Mouse (Mus musculus) limb, embryonic 15.5 days (tissue): ENCODE measurements around the gene Clec9a. TPM values are rescaled to one million over a fixed set of nuclear protein-coding genes. Genes with fewer than 3 reads are reported as not detected.

Experiments
- ATAC-seq: fragments of 200-750 bp; cut with Nextera tagmentation; 2 replicates; pipeline ENCODE4 v1.8.0; 2017; ENCODE audit warnings: low read depth, moderate TSS enrichment; ENCODE audit not compliant: insufficient number of reproducible peaks, low FRiP score, low TSS enrichment
- H3K27ac ChIP-seq: fragments of 300-500 bp; sonication (generic); 2 replicates; pipeline ENCODE4 v1.5.1; 2015; ENCODE audit warnings: moderate library complexity, mild to moderate bottlenecking, inconsistent platforms
- H3K27me3 ChIP-seq: fragments of 300-500 bp; sonication (generic); 2 replicates; pipeline ENCODE4 v1.6.1; 2015; ENCODE audit warnings: inconsistent platforms
- H3K36me3 ChIP-seq: fragments of 300-500 bp; sonication (generic); 2 replicates; pipeline ENCODE4 v1.6.1; 2015; ENCODE audit warnings: inconsistent platforms
- H3K4me1 ChIP-seq: fragments of 300-500 bp; sonication (generic); 2 replicates; pipeline ENCODE4 v1.6.1; 2015; ENCODE audit warnings: inconsistent platforms
- H3K4me2 ChIP-seq: fragments of 300-500 bp; sonication (generic); 2 replicates; pipeline ENCODE4 v1.6.1; 2015; ENCODE audit warnings: mild to moderate bottlenecking, inconsistent platforms
- H3K4me3 ChIP-seq: fragments of 300-500 bp; sonication (generic); 2 replicates; pipeline ENCODE4 v1.5.1; 2015; ENCODE audit warnings: mild to moderate bottlenecking, inconsistent platforms
- H3K9ac ChIP-seq: fragments of 300-500 bp; sonication (generic); 2 replicates; pipeline ENCODE4 v1.6.1; 2015; ENCODE audit warnings: inconsistent platforms
- H3K9me3 ChIP-seq: fragments of 300-500 bp; sonication (generic); 2 replicates; pipeline ENCODE4 v1.6.1; 2016; ENCODE audit warnings: inconsistent platforms
- WGBS: fragments of 180-500 bp; shearing (Covaris S2); methylation state at CpG from one replicate; pipeline ENCODE4 v1.1.7; 2015; 5-methylcytosine and 5-hydroxymethylcytosine counted together
- polyA plus RNA-seq: library from polyadenylated mRNA; unstranded; fragments of >200 nt; fragmentation: Nextera tagmentation; extraction: Ambion mirVana; gene quantifications from 2 replicates; pipeline ENCODE4 v1.2.1, GENCODE M21; 2015

Clec9a gene
- polyA plus RNA-seq, 1 experiment from 2014 or later: 0.14 TPM

DNA sequence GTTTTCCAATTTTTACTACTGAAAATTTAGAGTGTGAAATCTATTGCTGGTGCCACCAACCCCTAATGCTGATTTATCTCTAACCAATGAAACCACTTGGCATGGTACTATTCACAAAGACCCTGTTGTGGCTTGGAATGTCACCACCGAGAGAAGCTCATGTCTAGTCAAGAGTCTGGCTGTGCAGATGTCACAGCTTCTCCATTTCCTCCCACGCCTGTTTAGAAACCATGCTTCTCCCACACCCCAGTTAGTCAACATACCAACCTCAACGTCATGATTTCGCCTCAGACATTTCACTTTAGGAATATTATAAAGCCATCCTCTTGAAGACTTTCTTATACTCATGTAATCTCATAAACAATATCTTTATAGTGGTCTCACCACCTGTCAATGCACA lies 18.6 kb downstream of the Clec9a start:
- no peaks in the 10 kb centered on the region for H3K27me3 ChIP-seq
- no peak overlapping the region for H3K27ac ChIP-seq
- H3K9ac ChIP-seq: no peak overlapping the region
- no peaks in the 10 kb centered on the region for H3K36me3 ChIP-seq
- no peak for ATAC-seq
- H3K4me1 ChIP-seq: peaks cover 7% of the 10 kb centered on the region
- H3K4me3 ChIP-seq: no peak overlapping the region
- 73% methylated on average over 4 of the region's 4 CpGs for WGBS
- H3K4me2 ChIP-seq: no peak overlapping the region
- no peaks in the 10 kb centered on the region for H3K9me3 ChIP-seq

DNA sequence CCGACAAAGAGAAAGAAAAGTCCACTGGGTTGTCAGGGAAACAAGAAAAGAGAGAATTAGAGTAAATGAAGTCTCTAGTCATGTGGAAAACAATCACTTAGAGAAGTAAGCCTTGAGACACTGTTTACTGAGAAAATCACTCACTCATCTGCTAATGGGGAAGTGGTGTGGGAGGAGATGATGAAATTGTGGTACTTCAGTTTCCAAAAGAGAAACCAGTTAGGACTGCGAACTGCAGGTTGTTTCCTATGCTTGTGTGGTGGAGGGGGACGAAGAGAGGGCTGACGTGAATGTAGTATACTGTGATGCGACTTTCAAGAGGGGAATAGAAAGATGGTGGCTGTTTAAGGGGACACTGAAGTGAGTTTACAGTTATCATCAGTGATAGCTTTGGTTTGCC lies 25.6 kb downstream of the Clec9a start:
- no peak overlapping the region for H3K9ac ChIP-seq
- no peak overlapping the region for H3K4me2 ChIP-seq
- no peaks in the 10 kb centered on the region for H3K4me1 ChIP-seq
- WGBS: 81% methylated on average over 5 of the region's 5 CpGs
- no peaks in the 10 kb centered on the region for H3K27me3 ChIP-seq
- H3K36me3 ChIP-seq: no peaks in the 10 kb centered on the region
- H3K27ac ChIP-seq: no peak overlapping the region
- no peak overlapping the region for H3K4me3 ChIP-seq
- no peak for ATAC-seq
- H3K9me3 ChIP-seq: no peaks in the 10 kb centered on the region

DNA sequence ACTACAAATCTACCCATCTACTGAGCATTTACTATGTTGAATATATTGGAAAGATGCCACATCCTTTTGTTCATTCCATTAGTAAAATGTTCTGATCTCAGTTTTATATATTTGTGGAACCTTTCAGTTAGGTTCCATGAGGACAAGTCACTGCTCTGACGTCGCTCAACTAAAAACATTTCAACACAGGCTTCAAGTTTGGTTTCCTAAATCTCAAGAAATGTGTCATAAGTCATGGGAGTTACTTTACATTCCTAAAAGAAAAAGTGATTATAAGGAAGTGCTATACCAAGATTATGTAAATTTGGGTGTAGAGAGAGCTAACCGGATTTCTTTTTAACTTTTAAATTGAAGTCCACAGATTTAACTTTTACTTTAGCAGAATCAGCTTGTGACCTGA lies 27.4 kb downstream of the Clec9a start:
- no peaks in the 10 kb centered on the region for H3K9me3 ChIP-seq
- H3K4me1 ChIP-seq: no peaks in the 10 kb centered on the region
- no peaks in the 10 kb centered on the region for H3K27me3 ChIP-seq
- H3K36me3 ChIP-seq: no peaks in the 10 kb centered on the region
- no peak overlapping the region for H3K9ac ChIP-seq
- no peak for ATAC-seq
- no peak overlapping the region for H3K4me2 ChIP-seq
- no peak overlapping the region for H3K4me3 ChIP-seq
- no peak overlapping the region for H3K27ac ChIP-seq
- WGBS: 80% methylated on average over 3 of the region's 3 CpGs

DNA sequence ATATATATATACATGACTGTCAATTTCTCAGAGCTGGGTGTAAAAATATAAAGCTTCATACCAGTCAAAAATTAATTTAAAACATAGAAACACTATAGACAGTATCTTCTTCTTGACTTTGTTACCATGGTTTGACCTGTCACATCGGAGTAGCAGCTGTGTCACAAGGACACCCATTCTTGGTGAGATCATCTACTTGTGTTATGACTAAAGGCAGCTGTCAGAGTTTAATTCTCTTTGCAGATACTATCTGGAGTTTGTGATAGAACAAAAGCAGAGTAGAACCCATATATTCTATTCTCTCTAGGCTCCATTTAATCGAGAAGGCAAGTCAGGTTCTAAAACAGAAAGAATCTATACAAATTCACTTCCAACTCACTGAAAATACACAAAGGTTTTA lies 29.4 kb downstream of the Clec9a start:
- WGBS: 83% methylated on average over 2 of the region's 2 CpGs
- no peaks in the 10 kb centered on the region for H3K9me3 ChIP-seq
- no peaks in the 10 kb centered on the region for H3K27me3 ChIP-seq
- no peak overlapping the region for H3K4me3 ChIP-seq
- no peak for ATAC-seq
- H3K9ac ChIP-seq: no peak overlapping the region
- no peak overlapping the region for H3K27ac ChIP-seq
- H3K36me3 ChIP-seq: no peaks in the 10 kb centered on the region
- no peaks in the 10 kb centered on the region for H3K4me1 ChIP-seq
- no peak overlapping the region for H3K4me2 ChIP-seq

DNA sequence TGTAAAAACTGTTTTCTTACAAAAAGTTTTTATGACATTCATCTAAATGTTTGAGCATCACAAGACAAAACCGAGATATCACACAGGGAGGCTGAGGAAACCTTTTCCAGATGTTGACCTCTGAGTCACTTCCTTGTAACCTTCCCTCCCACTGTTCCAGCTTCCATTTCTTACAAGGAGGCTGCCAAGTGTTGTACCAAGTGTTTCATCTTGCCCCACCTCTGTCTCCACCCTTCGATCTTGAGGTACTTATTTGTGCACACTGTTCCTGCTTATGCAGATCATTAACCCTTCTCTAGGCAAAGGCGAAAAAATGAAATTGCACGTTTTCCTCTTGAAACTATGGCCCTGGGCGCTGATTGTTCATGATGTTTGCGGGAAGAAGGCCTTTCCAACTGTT lies 41.1 kb downstream of the Clec9a start:
- Histone ChIP-seq H3K27ac (no peak overlapping the region), H3K27me3 (no peaks in the 10 kb centered on the region), H3K9me3 (no peaks in the 10 kb centered on the region), H3K9ac (no peak overlapping the region), H3K4me3 (no peak overlapping the region), H3K4me1 (no peaks in the 10 kb centered on the region), H3K4me2 (no peak overlapping the region), H3K36me3 (no peaks in the 10 kb centered on the region)
- no peak for ATAC-seq
- 52% methylated on average over 6 of the region's 6 CpGs for WGBS

DNA sequence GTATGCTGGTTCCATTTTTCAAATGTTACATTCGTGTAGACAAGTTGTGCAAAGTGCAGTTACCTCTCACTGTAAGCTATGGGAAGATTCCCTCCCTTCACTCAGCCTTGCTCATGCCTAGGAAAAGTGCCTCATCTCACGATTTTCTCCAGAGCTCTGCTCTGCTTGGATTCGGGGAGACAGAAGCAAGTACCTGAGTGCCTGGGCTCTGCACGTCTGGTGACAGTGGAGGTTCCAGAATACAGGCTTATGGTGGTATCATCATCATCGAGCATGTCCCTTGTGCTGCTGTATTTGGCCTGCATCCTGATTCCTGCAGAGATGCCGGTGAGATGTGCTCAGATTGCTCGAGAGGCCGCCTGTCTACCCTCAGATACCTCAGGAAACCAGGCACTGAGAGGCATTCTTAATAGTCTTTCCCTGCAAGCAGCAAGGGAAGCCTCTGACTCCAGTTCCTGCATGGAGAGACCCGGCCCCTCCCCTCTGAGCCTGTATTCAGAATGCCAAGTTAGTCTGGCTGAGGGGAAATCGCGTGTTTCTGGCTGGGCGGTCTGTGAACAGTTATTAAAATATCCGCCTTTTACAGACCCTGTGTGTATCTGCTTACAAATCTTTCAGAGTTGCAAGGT lies 42.9 kb downstream of the Clec9a start, which contains the start of gene Clec1a:
Clec1a (minus strand) TSS at position 590 of the 629 bp plus-strand sequence.
- Histone ChIP-seq H3K4me3 (no peak within 1 kb of the TSS), H3K4me1 (no peaks in the 10 kb centered on the region), H3K9ac (no peak within 1 kb of the TSS), H3K27me3 (no peaks in the 10 kb centered on the region), H3K36me3 (no peaks in the 10 kb centered on the region), H3K9me3 (no peaks in the 10 kb centered on the region), H3K27ac (no peak within 1 kb of the TSS), H3K4me2 (no peak within 1 kb of the TSS)
- ATAC-seq: no peak
- WGBS: 41% methylated on average over 13 of the region's 13 CpGs

DNA sequence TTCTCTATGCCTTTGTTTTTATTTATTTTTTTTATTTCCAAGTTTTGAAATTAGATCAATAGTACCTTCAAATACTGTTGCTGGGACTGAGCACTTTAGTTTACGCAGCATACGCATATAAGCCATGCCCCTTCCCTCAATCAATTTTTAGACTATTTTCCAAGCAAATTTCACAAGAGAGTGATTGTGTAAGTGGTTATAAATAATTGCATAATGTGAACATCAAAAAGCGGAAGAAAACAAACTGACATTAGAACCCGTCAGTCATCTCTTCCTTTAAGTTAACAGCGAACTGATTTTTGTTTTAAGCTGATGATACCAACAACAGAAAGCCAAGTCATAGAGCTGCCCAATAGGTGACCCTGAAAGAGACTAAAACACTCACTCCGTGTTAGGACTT lies 62.7 kb downstream of the Clec9a start:
- no peaks in the 10 kb centered on the region for H3K4me1 ChIP-seq
- H3K36me3 ChIP-seq: no peaks in the 10 kb centered on the region
- no peak overlapping the region for H3K4me3 ChIP-seq
- no peak overlapping the region for H3K9ac ChIP-seq
- no peaks in the 10 kb centered on the region for H3K27me3 ChIP-seq
- WGBS: 88% methylated on average over 6 of the region's 6 CpGs
- no peak for ATAC-seq
- H3K27ac ChIP-seq: no peak overlapping the region
- no peaks in the 10 kb centered on the region for H3K9me3 ChIP-seq
- H3K4me2 ChIP-seq: no peak overlapping the region

DNA sequence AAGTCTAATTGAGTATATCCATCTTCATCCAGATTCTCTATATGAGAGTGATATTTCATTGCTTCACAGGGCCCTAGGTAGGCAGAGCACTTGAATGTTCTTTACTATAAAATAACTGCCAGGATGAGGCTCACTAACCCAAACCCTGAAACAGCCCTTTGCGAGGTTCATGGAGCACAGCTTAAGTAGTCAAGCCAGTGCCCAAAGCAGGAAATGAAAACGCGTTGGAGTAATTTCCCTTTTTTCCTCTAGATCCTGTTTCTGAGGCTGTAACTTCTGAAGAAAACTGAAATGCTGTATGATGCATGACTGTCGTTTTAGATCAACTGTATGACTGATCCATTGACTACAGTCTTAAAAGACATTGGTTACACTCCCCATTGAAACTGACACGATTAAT lies 64.0 kb downstream of the Clec9a start:
- Histone ChIP-seq H3K4me3 (no peak overlapping the region), H3K27me3 (no peaks in the 10 kb centered on the region), H3K36me3 (no peaks in the 10 kb centered on the region), H3K4me2 (no peak overlapping the region), H3K9ac (no peak overlapping the region), H3K4me1 (no peaks in the 10 kb centered on the region), H3K27ac (no peak overlapping the region), H3K9me3 (no peaks in the 10 kb centered on the region)
- no peak for ATAC-seq
- 68% methylated on average over 5 of the region's 5 CpGs for WGBS

Other genes starting within 250 kb of the Clec9a start
- gene Clec2d, start 228.2 kb upstream of the Clec9a start, polyA plus RNA-seq: 0.44 TPM in 1 of 2 replicates, not detected in the other
- gene Cd69, start 133.4 kb upstream of the Clec9a start, polyA plus RNA-seq: 0.13 and 0.56 TPM in 2 replicates
- gene 4922502D21Rik, start 77.1 kb upstream of the Clec9a start, polyA plus RNA-seq: not detected in 2 replicates
- gene Clec12a, start 66.2 kb upstream of the Clec9a start, polyA plus RNA-seq: 1.0 and 2.0 TPM in 2 replicates
- not detected in 2 replicates for gene Clec12b, start 23.0 kb upstream of the Clec9a start, polyA plus RNA-seq
- 0.38 and 0.83 TPM in 2 replicates for gene Clec1b, start 11.6 kb upstream of the Clec9a start, polyA plus RNA-seq
- gene Clec1a, start 43.1 kb downstream of the Clec9a start, polyA plus RNA-seq: 3.2 and 3.8 TPM in 2 replicates
- not detected in 2 replicates for gene Olr1, start 98.3 kb downstream of the Clec9a start, polyA plus RNA-seq
- 0.19 and 0.22 TPM in 2 replicates for gene Tmem52b, start 103.7 kb downstream of the Clec9a start, polyA plus RNA-seq
- gene Gabarapl1, start 124.3 kb downstream of the Clec9a start, polyA plus RNA-seq: 47.8 and 48.9 TPM in 2 replicates
- not detected in 2 replicates for gene Klre1, start 169.0 kb downstream of the Clec9a start, polyA plus RNA-seq
- not detected in 2 replicates for gene Klrd1, start 182.9 kb downstream of the Clec9a start, polyA plus RNA-seq
- gene Klrk1, start 215.0 kb downstream of the Clec9a start, polyA plus RNA-seq: not detected in 2 replicates
- gene Klrc3, start 234.5 kb downstream of the Clec9a start, polyA plus RNA-seq: not detected in 2 replicates